Mouse (Mus musculus): ENCODE measurements around the gene Rad51d.

- no peak for TF ChIP-seq POLR2A (IDR thresholded peaks at IDR 0.05; ENCODE audit: borderline replicate concordance, insufficient read depth, low read length)
- no peak for TF ChIP-seq CTCF (IDR thresholded peaks at IDR 0.05; ENCODE audit: borderline replicate concordance, insufficient read depth, low read depth, low read length)
Measured at GRCm38 (mm10) chr11:82869506-82870172, 20.8 kb downstream of the Rad51d start.
